Mouse (Mus musculus) lung, embryonic 15.5 days (tissue): ENCODE results near the gene Capzb. TPM values are rescaled to one million over a fixed set of nuclear protein-coding genes. Genes with fewer than 3 reads are reported as not detected.

Source experiments
- ATAC-seq: fragments of 200-750 bp; cut with Nextera tagmentation; 2 replicates; pipeline ENCODE4 v1.8.0; 2017; ENCODE audit warnings: moderate number of reproducible peaks, borderline replicate concordance; ENCODE audit not compliant: low FRiP score, low TSS enrichment; ENCODE audit errors: extremely low read depth
- H3K27ac ChIP-seq: fragments of 300-500 bp; sonication (generic); 2 replicates; pipeline ENCODE4 v1.5.1; 2015; ENCODE audit warnings: moderate library complexity, mild to moderate bottlenecking, inconsistent platforms
- H3K27me3 ChIP-seq: fragments of 300-500 bp; sonication (generic); 2 replicates; pipeline ENCODE4 v1.6.1; 2015; ENCODE audit warnings: inconsistent platforms
- H3K36me3 ChIP-seq: fragments of 300-500 bp; sonication (generic); 2 replicates; pipeline ENCODE4 v1.6.1; 2015; ENCODE audit warnings: inconsistent platforms
- H3K4me1 ChIP-seq: fragments of 300-500 bp; sonication (generic); 2 replicates; pipeline ENCODE4 v1.6.1; 2015; ENCODE audit warnings: inconsistent platforms
- H3K4me2 ChIP-seq: fragments of 300-500 bp; sonication (generic); 2 replicates; pipeline ENCODE4 v1.6.1; 2015; ENCODE audit warnings: inconsistent platforms, mild to moderate bottlenecking, moderate library complexity
- H3K4me3 ChIP-seq: fragments of 300-500 bp; sonication (generic); 2 replicates; pipeline ENCODE4 v1.5.1; 2015; ENCODE audit warnings: mild to moderate bottlenecking, inconsistent platforms
- H3K9ac ChIP-seq: fragments of 300-500 bp; sonication (generic); 2 replicates; pipeline ENCODE4 v1.6.1; 2015; ENCODE audit warnings: inconsistent platforms
- H3K9me3 ChIP-seq: fragments of 300-500 bp; sonication (generic); 2 replicates; pipeline ENCODE4 v1.6.1; 2016; ENCODE audit warnings: inconsistent platforms
- WGBS: fragments of 180-500 bp; shearing (Covaris S2); methylation state at CpG from one replicate; pipeline ENCODE4 v1.1.7; 2015; 5-methylcytosine and 5-hydroxymethylcytosine counted together
- microRNA-seq: library from miRNA; unstranded; fragments of <30 nt; microRNA quantifications from one replicate; pipeline ENCODE4, GENCODE M21; 2016
- polyA plus RNA-seq: library from polyadenylated mRNA; unstranded; fragments of >200 nt; fragmentation: Nextera tagmentation; extraction: Ambion mirVana; gene quantifications from 2 replicates; pipeline ENCODE4 v1.2.1, GENCODE M21; 2015

Capzb gene
- polyA plus RNA-seq, 1 experiment from 2014 or later = 467 TPM

DNA sequence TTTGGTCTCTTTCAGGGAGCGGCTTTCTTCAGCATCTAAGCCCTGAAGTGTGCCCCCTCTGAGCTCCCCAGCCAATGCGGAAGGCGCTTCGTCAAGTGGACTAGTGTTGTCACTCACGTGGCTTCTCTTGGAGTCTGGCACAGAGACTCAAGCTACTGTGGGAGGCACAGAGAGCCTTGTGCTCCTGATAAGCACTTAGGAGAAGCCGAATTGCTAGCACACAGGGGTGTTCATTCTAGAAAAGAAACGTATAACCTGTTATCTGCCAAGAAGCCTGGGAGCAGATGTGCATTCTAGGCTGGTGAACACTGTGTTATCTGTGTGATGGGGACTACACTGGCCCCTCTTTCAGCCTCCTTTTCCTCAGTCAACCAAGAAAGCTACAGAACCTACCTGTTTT is 142.8 kb downstream of the Capzb start:
- no peak overlapping the region for H3K27ac ChIP-seq

GRCm38 (mm10) chr4:139336822-139337483 is 144.3 kb downstream of the Capzb start:
- Histone ChIP-seq H3K9ac (no peak overlapping the region), H3K9me3 (no peaks in the 10 kb centered on the region), H3K36me3 (no peaks in the 10 kb centered on the region), H3K4me2 (peak overlapping the region; percentile 58), H3K27me3 (peaks cover 15% of the 10 kb centered on the region), H3K4me1 (0 out of 2 replicates have a peak, but pooled peaks cover 10% of the 10 kb centered on the region), H3K27ac (no peak overlapping the region), H3K4me3 (peak overlapping the region; percentile 19)
- ATAC-seq = no peak
- 17% methylated on average over 24 of the region's 24 CpGs for WGBS

More for the DNA sequence above, 142.8 kb downstream of the Capzb start:
- 0 out of 2 replicates have a peak, but pooled peaks cover 12% of the 10 kb centered on the region for H3K4me1 ChIP-seq
- no peak overlapping the region for H3K4me2 ChIP-seq
- H3K27me3 ChIP-seq = peaks cover 23% of the 10 kb centered on the region
- ATAC-seq = 0 out of 2 replicates have a peak, but pooled peaks have one; percentile 13
- no peaks in the 10 kb centered on the region for H3K9me3 ChIP-seq
- no peaks in the 10 kb centered on the region for H3K36me3 ChIP-seq
- H3K9ac ChIP-seq = no peak overlapping the region
- WGBS = 34% methylated on average over 7 of the region's 7 CpGs
- H3K4me3 ChIP-seq = no peak overlapping the region

DNA sequence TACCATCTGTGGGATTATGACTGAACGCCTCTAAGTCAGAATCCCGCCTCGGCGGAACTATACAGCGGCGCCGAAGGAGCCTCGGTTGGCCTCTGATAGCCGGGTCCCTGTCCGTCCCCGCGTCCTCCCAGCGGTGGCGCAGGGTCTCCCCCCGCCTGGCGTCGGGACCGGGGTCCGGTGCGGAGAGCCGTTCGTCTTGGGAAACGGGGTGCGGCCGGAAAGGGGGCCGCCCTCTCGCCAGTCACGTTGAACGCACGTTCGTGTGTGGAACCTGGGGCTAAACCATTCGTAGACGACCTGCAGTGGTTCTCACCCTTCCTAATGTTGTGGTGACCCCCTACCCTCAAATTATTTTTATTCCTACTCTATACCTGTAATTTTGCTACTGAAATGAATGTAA is 145.4 kb downstream of the Capzb start:
- no peak overlapping the region for H3K27ac ChIP-seq
- 49% methylated on average over 33 of the region's 33 CpGs for WGBS
- no peak overlapping the region for H3K4me3 ChIP-seq

DNA sequence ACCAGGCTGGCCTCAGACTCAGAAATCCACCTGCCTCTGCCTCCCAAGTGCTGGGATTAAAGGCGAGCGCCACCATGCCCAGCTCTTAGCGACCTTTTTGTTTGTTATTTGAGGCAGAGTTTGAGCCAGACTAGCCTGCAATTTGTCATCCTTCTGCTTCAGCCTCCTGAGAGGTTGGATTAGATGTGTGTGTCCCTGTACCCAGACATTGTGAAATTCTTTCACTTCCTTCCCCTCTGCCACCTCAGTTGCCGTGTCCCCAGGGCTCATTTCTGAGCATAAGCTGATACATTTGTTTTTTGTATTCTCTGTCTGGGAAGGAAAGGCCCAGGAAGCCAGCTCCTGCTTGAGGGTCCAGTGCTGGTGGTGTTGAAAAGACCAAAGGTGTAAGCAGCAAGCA is 148.1 kb downstream of the Capzb start:
- ATAC-seq = no peak

More for the DNA sequence above, 145.4 kb downstream of the Capzb start:
- Histone ChIP-seq H3K9ac (no peak overlapping the region), H3K4me2 (no peak overlapping the region), H3K4me1 (0 out of 2 replicates have a peak, but pooled peaks cover 10% of the 10 kb centered on the region), H3K27me3 (peaks cover 15% of the 10 kb centered on the region), H3K9me3 (no peaks in the 10 kb centered on the region), H3K36me3 (no peaks in the 10 kb centered on the region)
- no peak for ATAC-seq

More for the DNA sequence above, 148.1 kb downstream of the Capzb start:
- Histone ChIP-seq H3K9ac (no peak overlapping the region), H3K27ac (no peak overlapping the region), H3K4me3 (no peak overlapping the region), H3K4me1 (0 out of 2 replicates have a peak, but pooled peaks cover 4% of the 10 kb centered on the region), H3K36me3 (peaks cover 1% of the 10 kb centered on the region; the same call in 1 of the 2 replicates), H3K4me2 (no peak overlapping the region), H3K9me3 (no peaks in the 10 kb centered on the region), H3K27me3 (peaks cover 15% of the 10 kb centered on the region)
- WGBS = 72% methylated on average over 4 of the region's 4 CpGs

Small RNAs within 50 kb of the gene (microRNA-seq; reads per million reads assigned to microRNA genes)
- gene Gm24245 = 0.56 reads per million
- 0.56 reads per million for gene Gm25732

Other genes with a start within 250 kb of the Capzb start
- 2.2 and 2.3 TPM in 2 replicates for gene Rnf186, start 225.8 kb upstream of the Capzb start, polyA plus RNA-seq
- gene Tmco4, start 220.0 kb upstream of the Capzb start, polyA plus RNA-seq = 4.1 and 5.4 TPM in 2 replicates
- not detected in 2 replicates for gene Htr6, start 117.3 kb upstream of the Capzb start, polyA plus RNA-seq
- gene Nbl1, start 99.9 kb upstream of the Capzb start, polyA plus RNA-seq = 61.2 and 61.4 TPM in 2 replicates
- gene Minos1, start 61.8 kb upstream of the Capzb start, polyA plus RNA-seq = 517 and 528 TPM in 2 replicates
- gene Pqlc2, start 117.8 kb downstream of the Capzb start, polyA plus RNA-seq = 11.0 and 12.0 TPM in 2 replicates
- gene Akr7a5, start 117.8 kb downstream of the Capzb start, polyA plus RNA-seq = 101 and 103 TPM in 2 replicates
- 117 and 118 TPM in 2 replicates for gene Mrto4, start 159.7 kb downstream of the Capzb start, polyA plus RNA-seq
- 31.9 and 33.6 TPM in 2 replicates for gene Emc1, start 159.7 kb downstream of the Capzb start, polyA plus RNA-seq
- gene Ubr4, start 159.7 kb downstream of the Capzb start, polyA plus RNA-seq = 64.5 and 68.4 TPM in 2 replicates